Mouse (Mus musculus) limb, embryonic 12.5 days (tissue): ENCODE results near the gene Pip5k1c. TPM values are rescaled to one million over a fixed set of nuclear protein-coding genes. Genes with fewer than 3 reads are reported as not detected.

Experiments used
- ATAC-seq: fragments of 200-750 bp; cut with Nextera tagmentation; 2 replicates; pipeline ENCODE4 v1.8.0; 2017; ENCODE audit warnings: low read depth, moderate TSS enrichment; ENCODE audit not compliant: insufficient number of reproducible peaks, insufficient read depth, low FRiP score, low TSS enrichment
- H3K27ac ChIP-seq: fragments of 300-500 bp; sonication (generic); 2 replicates; pipeline ENCODE4 v1.5.1; 2016; ENCODE audit warnings: mild to moderate bottlenecking, moderate library complexity
- H3K27me3 ChIP-seq: fragments of 300-500 bp; sonication (generic); 2 replicates; pipeline ENCODE4 v1.6.1; 2016; ENCODE audit warnings: mild to moderate bottlenecking, moderate library complexity
- H3K36me3 ChIP-seq: fragments of 300-500 bp; sonication (generic); 2 replicates; pipeline ENCODE4 v1.6.1; 2016; ENCODE audit warnings: mild to moderate bottlenecking, moderate library complexity
- H3K4me1 ChIP-seq: fragments of 300-500 bp; sonication (generic); replicated peaks from 2 replicates; pipeline ENCODE4 v1.6.1; 2016
- H3K4me2 ChIP-seq: fragments of 300-500 bp; sonication (generic); 2 replicates; pipeline ENCODE4 v1.6.1; 2016; ENCODE audit warnings: mild to moderate bottlenecking, moderate library complexity
- H3K4me3 ChIP-seq: fragments of 300-500 bp; sonication (generic); replicated peaks from 2 replicates; pipeline ENCODE4 v1.5.1; 2016; ENCODE audit warnings: mild to moderate bottlenecking
- H3K9ac ChIP-seq: fragments of 300-500 bp; sonication (generic); replicated peaks from 2 replicates; pipeline ENCODE4 v1.6.1; 2016; ENCODE audit warnings: mild to moderate bottlenecking, moderate library complexity
- H3K9me3 ChIP-seq: fragments of 300-500 bp; sonication (generic); 2 replicates; pipeline ENCODE4 v1.6.1; 2016; ENCODE audit warnings: mild to moderate bottlenecking, moderate library complexity
- WGBS: fragments of 180-500 bp; shearing (Covaris S2); methylation state at CpG from one replicate; pipeline ENCODE4 v1.1.7; 2016; 5-methylcytosine and 5-hydroxymethylcytosine counted together
- polyA plus RNA-seq: library from polyadenylated mRNA; unstranded; fragments of >200 nt; fragmentation: Nextera tagmentation; extraction: Ambion mirVana; gene quantifications from 2 replicates; pipeline ENCODE4 v1.2.1, GENCODE M21; 2016

Pip5k1c gene
- polyA plus RNA-seq, 1 experiment from 2014 or later: 63.9 TPM

DNA sequence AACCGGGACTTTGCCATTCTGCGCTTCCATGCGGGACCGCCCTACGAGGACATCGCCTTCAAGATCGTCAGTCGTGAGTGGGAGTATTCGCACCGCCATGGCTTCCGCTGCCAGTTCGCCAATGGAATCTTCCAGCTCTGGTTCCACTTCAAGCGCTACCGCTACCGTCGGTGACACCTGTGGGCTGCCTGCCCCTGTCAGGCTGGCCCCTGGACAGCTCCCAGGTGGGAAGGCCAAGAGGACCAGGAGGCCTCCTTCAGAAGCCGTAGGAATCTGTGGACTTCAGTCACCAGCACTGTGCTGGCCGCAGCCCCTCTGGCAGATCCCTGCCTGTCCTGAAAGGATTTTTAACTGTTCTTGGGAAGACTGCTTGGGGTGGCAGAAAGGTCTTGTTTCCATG, 33.0 kb downstream of the Pip5k1c start:
- H3K36me3 ChIP-seq: peaks cover 53% of the 10 kb centered on the region
- no peak overlapping the region for H3K4me3 ChIP-seq
- no peak overlapping the region for H3K4me2 ChIP-seq
- no peak for ATAC-seq
- H3K9me3 ChIP-seq: no peaks in the 10 kb centered on the region
- peaks cover 32% of the 10 kb centered on the region for H3K4me1 ChIP-seq
- no peak overlapping the region for H3K27ac ChIP-seq
- no peak overlapping the region for H3K9ac ChIP-seq
- WGBS: 92% methylated on average over 18 of the region's 18 CpGs
- H3K27me3 ChIP-seq: 0 out of 2 replicates have a peak, but pooled peaks cover 4% of the 10 kb centered on the region

DNA sequence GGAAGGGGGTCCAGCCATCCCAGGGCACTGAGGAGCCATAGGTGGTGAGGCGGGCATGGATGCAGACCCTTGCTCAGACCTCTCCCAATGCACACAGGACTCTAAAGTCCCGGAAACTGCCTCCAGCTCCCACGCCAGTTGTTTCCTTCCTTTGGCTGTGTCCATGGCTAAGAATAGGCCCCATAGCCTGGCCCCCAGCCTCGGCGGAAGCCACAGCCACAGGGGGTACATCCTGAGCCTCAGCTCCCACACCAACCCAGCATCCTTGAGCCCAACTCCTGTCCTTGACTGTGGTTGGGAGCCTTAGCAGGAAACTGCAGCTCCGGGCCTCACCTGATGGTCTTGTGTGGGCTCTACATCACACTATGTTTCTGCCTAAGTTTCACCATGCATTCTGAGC, 34.1 kb downstream of the Pip5k1c start:
- H3K27ac ChIP-seq: peak overlapping the region; percentile 3; the same call in 1 of the 2 replicates
- peaks cover 28% of the 10 kb centered on the region for H3K4me1 ChIP-seq
- 88% methylated on average over 6 of the region's 6 CpGs for WGBS

DNA sequence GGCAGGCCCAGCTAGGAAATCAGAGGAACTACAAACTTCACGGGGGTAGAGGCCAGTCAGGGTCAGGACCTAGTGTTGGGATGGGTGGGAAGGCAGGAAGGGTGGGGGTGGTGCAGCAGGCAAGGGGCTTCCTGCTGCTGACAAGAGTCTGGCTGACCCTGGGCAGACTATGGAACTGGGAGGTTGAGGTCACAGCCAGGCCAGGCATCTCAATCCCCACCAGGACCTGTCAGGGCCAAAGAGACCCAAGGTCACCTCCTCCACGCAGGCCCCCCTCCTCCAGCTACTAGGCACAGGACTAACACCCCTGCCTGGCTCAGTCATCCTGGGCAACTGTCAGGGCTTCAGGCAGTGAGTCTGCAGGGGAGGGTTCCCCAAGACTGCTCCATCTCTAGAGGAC, 35.2 kb downstream of the Pip5k1c start:
- ATAC-seq: no peak
- Histone ChIP-seq H3K27me3 (peaks cover 19% of the 10 kb centered on the region), H3K4me2 (no peak overlapping the region), H3K9me3 (no peaks in the 10 kb centered on the region), H3K4me3 (no peak overlapping the region), H3K27ac (0 out of 2 replicates have a peak overlapping the region, but pooled peaks have one; percentile 1), H3K9ac (0 out of 2 replicates have a peak overlapping the region, but pooled peaks have one; percentile 18), H3K4me1 (peaks cover 23% of the 10 kb centered on the region), H3K36me3 (peaks cover 44% of the 10 kb centered on the region)
- WGBS: 12% methylated on average over 2 of the region's 2 CpGs

More for the DNA sequence above, 34.1 kb downstream of the Pip5k1c start:
- H3K4me3 ChIP-seq: no peak overlapping the region
- H3K36me3 ChIP-seq: peaks cover 53% of the 10 kb centered on the region
- H3K4me2 ChIP-seq: no peak overlapping the region; the same call in 1 of the 2 replicates
- no peak for ATAC-seq
- no peak overlapping the region for H3K9ac ChIP-seq
- peaks cover 9% of the 10 kb centered on the region for H3K27me3 ChIP-seq
- H3K9me3 ChIP-seq: no peaks in the 10 kb centered on the region

DNA sequence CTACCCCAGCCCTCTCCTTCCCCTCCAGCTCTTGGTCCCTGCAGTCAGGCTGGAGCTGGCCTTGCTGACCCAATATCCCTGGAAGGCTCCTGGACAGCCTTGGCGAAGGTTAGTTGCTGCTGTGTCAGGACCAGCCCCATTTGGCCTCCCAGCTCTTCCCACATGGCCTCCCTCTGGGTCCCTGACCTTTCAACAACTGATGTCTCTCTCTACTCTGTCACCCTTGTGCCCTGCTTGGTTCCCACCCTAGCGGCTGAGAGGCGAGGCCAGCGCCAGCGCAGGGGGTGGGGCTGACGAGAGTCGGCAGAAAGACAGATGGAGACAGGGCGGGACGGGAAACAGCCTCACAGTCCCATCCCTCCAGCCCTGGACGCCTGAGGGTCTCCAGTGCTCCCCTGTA, 35.6 kb downstream of the Pip5k1c start, which contains the start of gene Tbxa2r:
Gene Tbxa2r, plus strand, starts transcription at position 346 of the 400 bp plus-strand sequence.
- Histone ChIP-seq H3K4me3 (no peak within 1 kb of the TSS), H3K4me2 (no peak within 1 kb of the TSS), H3K9ac (peak within 1 kb of the TSS; percentile 24), H3K27ac (peak within 1 kb of the TSS; percentile 74), H3K36me3 (peaks cover 40% of the 10 kb centered on the region), H3K27me3 (peaks cover 24% of the 10 kb centered on the region), H3K4me1 (peaks cover 23% of the 10 kb centered on the region), H3K9me3 (no peaks in the 10 kb centered on the region)
- WGBS: 9% methylated on average over 10 of the region's 10 CpGs
- ATAC-seq: no peak

DNA sequence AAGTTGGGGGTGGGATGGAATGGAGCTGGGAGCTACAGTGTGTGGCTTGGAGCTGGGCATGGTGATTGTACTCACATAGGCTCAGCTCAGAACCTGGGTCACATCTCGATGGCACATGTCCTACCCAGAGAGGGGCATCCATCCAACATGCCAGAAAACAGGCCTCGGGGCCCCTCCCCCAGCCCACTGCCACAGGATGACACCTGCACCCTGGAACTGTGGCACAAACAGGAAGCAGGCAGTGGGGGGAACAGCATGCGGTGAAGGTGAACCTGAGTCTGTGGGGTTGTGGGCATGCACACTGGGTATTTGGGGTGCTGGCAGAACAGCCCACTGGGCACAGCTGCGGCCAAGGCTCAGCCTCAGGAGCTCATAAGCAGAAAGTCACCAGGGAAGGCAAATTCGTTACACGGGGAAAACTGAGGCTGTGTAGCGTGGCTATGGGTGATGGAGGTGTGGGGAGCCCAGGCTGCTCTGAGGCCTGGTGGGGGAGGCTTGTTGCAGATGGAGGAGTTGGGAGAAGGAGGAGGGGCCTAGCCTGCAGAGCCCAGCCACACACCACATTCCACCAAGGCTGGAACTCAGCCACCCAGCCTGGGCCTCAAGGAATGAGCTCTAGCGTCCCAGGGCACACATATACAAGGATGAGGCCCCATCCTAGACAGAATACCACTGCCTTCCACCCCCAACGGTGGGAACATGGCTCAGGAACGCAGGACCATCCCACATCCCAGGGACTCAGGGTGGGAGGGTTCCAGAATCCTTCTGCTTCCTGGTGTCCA, 36.6 kb downstream of the Pip5k1c start:
- Histone ChIP-seq H3K27me3 (peaks cover 29% of the 10 kb centered on the region), H3K4me1 (peaks cover 23% of the 10 kb centered on the region), H3K4me3 (no peak overlapping the region), H3K27ac (peak overlapping the region; percentile 74), H3K36me3 (peaks cover 30% of the 10 kb centered on the region), H3K9ac (peak overlapping the region; percentile 24), H3K4me2 (no peak overlapping the region), H3K9me3 (no peaks in the 10 kb centered on the region)
- no peak for ATAC-seq
- WGBS: 67% methylated on average over 10 of the region's 10 CpGs

DNA sequence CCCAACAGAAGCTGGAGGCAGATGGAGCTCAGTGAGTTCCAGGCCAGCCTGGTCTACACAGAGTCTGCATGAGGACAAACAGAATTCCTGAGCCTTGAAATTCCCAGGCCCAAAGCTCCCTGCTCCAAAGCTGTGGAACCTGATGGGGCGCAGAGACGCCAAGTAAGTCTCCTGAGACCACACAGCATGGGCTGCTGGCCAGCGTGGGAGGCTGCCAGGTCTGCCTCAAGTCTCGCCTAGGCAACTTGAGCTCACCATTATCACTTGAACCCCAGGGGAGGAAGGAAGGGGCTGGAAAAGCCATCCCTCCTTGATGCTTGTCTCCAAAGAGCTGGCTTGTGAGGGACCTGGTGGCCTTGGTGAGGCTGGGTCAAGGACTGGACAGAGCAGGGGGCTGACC, 37.2 kb downstream of the Pip5k1c start:
- Histone ChIP-seq H3K27me3 (peaks cover 35% of the 10 kb centered on the region), H3K36me3 (peaks cover 24% of the 10 kb centered on the region), H3K9ac (peak overlapping the region; percentile 24), H3K9me3 (no peaks in the 10 kb centered on the region), H3K4me2 (no peak overlapping the region), H3K4me1 (peaks cover 23% of the 10 kb centered on the region), H3K27ac (peak overlapping the region; percentile 74), H3K4me3 (no peak overlapping the region)
- 65% methylated on average over 4 of the region's 4 CpGs for WGBS
- ATAC-seq: no peak

DNA sequence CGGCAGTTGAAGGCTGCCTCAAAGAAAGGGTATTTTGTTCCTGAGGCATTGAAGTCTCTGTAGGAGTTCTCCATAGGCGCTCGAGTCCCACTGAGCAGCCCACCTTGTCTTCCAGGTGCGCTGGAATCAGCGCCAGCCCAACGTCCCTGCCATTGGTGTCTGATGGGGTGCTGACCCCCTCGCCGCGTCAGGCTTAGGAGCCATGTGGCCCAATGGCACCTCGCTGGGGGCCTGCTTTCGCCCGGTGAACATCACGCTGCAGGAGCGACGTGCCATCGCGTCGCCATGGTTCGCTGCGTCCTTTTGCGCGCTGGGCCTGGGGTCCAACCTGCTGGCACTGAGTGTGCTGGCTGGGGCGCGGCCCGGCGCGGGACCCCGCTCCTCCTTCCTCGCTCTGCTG, 39.5 kb downstream of the Pip5k1c start:
- Histone ChIP-seq H3K27ac (no peak overlapping the region), H3K4me1 (peaks cover 37% of the 10 kb centered on the region), H3K9me3 (no peaks in the 10 kb centered on the region), H3K4me3 (peak overlapping the region; percentile 24), H3K9ac (no peak overlapping the region), H3K4me2 (peak overlapping the region; percentile 41), H3K36me3 (peaks cover 1% of the 10 kb centered on the region), H3K27me3 (peaks cover 54% of the 10 kb centered on the region)
- 18% methylated on average over 29 of the region's 29 CpGs for WGBS
- no peak for ATAC-seq

DNA sequence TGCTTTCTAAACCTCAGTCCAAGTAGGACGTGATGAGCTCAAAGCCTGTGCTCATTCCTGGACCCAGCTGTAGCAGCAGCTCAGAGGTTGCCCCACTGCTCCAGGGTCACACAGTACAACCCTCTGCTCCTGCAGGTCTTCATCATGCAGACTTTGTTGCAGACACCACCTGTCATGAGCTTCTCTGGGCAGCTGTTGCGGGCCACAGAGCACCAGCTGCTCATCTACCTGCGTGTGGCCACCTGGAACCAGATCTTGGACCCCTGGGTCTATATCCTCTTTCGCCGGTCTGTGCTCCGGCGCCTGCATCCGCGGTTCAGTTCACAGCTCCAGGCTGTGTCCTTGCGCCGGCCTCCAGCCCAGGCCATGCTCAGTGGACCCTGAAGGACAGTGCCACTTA, 41.6 kb downstream of the Pip5k1c start:
- no peak overlapping the region for H3K9ac ChIP-seq
- no peaks in the 10 kb centered on the region for H3K9me3 ChIP-seq
- peaks cover 70% of the 10 kb centered on the region for H3K27me3 ChIP-seq
- no peak overlapping the region for H3K27ac ChIP-seq
- WGBS: 65% methylated on average over 11 of the region's 11 CpGs
- no peak overlapping the region for H3K4me2 ChIP-seq
- H3K36me3 ChIP-seq: no peaks in the 10 kb centered on the region
- H3K4me1 ChIP-seq: peaks cover 28% of the 10 kb centered on the region
- no peak for ATAC-seq
- H3K4me3 ChIP-seq: no peak overlapping the region

DNA sequence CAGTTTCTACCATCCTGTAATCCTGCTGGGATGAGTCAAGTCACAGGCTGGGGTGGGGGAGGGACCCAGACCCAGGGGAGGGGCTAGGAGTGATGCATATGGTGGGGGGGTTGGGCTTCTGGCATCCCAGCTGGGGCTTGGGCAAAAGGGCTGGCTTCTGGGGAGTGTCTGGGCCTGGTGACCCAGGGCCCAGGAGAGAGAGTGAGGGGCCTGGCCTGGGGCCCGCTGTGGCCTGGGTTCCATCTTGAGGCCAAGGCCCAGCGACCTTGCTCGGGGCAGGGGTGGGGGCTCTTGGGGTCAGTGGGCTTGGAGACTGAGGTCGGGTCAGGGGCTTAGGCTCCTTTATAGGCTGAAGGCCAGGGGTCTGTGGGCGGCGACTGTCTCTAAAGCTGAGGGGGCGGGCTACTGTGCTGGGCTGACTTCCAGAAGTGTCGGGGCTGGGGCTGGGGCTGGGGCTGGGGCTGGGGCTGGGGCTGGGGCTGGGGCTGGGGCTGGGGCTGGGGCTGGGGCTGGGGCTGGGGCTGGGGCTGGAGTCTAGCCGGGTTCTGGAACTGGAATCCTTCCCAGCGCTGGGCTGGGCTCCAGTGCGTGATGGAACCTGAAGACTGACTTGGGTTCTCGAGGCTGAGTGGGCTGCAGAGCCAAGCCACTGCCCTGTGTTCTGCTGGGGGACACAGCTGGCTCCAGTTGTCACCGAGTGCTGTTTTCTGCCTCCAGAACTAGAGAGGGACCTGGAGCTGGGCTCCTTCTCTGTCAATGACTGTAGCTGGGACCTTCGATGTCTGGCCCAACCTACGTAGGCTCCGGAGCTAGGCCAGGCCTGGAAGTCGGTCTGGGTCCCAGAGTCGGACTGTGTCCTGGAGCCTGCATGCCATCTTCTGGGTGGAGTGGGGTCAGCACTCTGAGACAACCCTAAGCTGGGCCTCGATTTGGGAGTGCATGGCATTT, 42.9 kb downstream of the Pip5k1c start:
- Histone ChIP-seq H3K9ac (peak overlapping the region; percentile 28; the same call in 1 of the 2 replicates), H3K27me3 (peaks cover 74% of the 10 kb centered on the region), H3K9me3 (no peaks in the 10 kb centered on the region), H3K4me3 (no peak overlapping the region), H3K27ac (peak overlapping the region; percentile 64), H3K4me1 (peaks cover 21% of the 10 kb centered on the region), H3K4me2 (peak overlapping the region; percentile 22), H3K36me3 (no peaks in the 10 kb centered on the region)
- WGBS: 39% methylated on average over 19 of the region's 19 CpGs
- ATAC-seq: peak; percentile 33

DNA sequence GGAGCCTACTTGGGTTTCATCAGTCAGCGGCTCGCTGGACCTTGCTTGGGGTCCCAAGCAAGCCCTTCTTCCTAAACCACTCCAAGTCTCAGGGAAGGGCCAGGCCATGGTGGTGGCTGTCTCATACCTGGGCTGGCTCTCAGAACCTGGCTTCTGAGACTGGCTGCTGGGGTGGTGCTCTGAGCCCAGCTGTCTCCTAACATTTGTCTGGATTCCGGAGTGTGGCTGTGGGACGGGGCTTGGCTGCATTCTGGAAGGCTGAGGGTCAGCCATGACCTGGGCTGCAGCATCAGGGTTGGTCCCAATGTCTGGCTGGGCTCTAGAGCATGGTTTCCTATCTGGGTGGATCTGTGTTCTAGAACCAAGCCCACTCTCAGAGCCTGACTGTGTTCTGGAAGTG, 43.8 kb downstream of the Pip5k1c start:
- Histone ChIP-seq H3K9ac (no peak overlapping the region), H3K4me1 (peaks cover 21% of the 10 kb centered on the region), H3K27me3 (peaks cover 80% of the 10 kb centered on the region), H3K27ac (no peak overlapping the region), H3K4me3 (no peak overlapping the region), H3K36me3 (no peaks in the 10 kb centered on the region), H3K4me2 (no peak overlapping the region), H3K9me3 (no peaks in the 10 kb centered on the region)
- 88% methylated on average over 4 of the region's 4 CpGs for WGBS
- ATAC-seq: no peak
